Mouse (Mus musculus): Measurements from ENCODE around the gene Ccr6. TPM values are rescaled to one million over a fixed set of nuclear protein-coding genes. Genes with fewer than 3 reads are reported as not detected.

Ccr6 gene
- total RNA-seq, 2 experiments from 2014 or later = not detected

DNA sequence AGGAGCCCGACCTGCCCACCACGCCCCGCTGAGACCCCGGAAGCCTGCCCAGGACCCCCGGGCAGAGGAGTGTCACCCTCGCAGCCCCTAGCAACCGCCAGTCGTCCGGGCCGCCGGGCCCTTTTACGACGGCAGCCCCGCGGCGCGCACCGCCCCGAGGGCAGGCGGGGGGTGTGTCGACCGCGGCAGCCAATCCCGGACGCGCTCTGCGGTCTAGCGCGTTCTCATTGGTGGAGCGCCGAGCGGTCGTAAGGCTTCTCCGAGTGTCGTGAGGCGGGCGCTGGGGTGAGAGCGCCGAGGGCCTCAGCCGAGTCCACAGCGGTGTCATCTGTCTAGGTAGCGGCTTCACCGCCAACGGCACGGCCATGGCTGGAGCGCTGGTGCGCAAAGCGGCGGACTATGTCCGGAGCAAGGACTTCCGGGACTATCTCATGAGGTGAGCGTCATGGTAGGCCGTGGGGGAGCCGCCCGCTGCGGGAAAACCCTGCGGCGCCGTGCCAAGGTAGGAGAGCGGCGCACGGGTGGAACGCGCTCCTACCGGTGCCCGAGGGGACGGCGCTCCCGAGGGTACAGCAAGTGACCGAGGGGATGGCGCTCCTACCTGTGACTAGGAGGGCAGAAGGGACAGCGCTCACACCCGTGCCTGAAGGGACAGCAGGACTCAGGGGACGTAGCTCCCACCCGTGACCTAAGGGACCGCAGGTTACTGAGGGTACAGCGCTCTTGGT is 47.8 kb downstream of the Ccr6 start:
- peak; percentile 95 to 97 for DNase-seq (ENCODE audit: low spot score in 2 of 2)

DNA sequence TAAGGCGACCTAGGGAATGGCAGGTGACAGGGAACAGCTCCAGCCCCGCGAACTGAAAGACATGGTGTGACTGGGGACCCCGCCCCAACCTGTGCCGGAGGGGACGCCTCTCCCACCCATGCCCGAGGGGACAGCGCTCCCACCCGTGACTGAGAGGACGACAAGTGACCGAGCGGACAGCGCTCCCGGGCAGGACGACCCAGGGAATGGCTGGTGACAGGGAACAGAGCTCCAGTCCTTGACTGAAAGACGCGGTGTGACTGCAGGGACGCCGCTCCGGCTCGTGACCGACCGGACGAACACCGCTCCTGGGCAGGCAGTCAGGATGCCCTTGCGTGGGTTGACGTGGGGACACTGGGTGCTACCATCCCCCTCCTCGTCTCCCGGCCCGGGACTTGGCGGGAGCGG is 48.4 kb downstream of the Ccr6 start:
- peak; percentile 34 to 38 for DNase-seq (ENCODE audit: low spot score in 2 of 2)

DNA sequence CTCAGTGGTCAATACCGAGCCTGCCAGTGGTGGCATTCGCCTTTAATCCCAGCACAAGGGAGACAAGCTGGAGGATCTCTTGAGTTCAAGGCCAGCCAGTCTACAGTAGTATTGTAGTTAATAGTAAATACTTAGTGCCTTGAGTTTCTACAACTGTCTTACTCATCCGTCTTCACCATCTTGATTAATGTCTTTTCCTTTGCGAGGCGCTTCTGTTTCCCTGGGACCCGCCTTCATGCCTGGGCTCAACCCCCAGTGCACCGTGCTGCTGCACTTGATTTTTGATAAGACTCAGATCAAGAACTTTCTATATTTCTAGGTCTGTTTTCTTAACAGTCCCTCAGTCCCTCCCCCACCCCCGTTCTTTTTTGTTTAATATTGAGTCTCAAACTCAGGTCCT is 49.2 kb downstream of the Ccr6 start:
- DNase-seq (ENCODE audit: low spot score in 2 of 2) = no peak

- no peak for DNase-seq (ENCODE audit: low spot score in 2 of 2)
Observed at GRCm38 (mm10) chr17:8286987-8287386, 51.1 kb downstream of the Ccr6 start.

DNA sequence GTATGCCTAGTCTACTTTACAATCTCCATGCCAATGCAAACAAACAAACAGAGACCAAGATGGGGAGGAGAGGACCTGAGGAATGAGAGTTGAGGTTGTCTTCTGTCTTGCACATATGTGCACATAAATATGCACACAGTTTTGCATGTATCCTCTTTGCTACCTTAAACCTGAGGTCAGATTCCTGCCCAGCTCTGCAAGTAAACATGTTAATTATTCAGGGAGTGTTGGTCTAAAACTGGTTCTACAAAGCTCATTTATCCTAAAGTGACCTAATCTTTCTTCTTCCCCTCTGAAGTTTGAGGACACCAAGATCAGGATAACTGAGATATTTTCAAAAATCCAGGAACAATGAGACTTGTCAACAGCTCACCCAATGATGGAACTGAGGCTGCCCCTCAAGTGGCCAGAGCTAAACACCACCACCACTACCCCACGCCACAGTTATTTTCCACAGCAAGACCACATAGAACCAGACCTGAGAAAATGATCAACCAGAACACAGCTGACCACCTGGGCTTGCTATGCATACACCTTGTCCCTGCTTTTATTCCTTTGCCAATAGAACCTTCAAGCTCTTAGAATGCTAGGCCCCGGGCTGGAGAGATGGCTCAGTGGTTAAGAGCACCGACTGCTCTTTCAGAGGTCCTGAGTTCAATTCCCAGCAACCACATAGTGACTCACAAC is 54.3 kb downstream of the Ccr6 start:
- no peak for DNase-seq (ENCODE audit: low spot score in 2 of 2)

- no peak for DNase-seq (ENCODE audit: low spot score in 2 of 2)
Observed at GRCm38 (mm10) chr17:8290736-8291135, 54.9 kb downstream of the Ccr6 start.

GRCm38 (mm10) chr17:8295825-8296224 is 60.0 kb downstream of the Ccr6 start:
- DNase-seq (ENCODE audit: low spot score in 2 of 2) = no peak

GRCm38 (mm10) chr17:8296313-8296844 is 60.5 kb downstream of the Ccr6 start:
- no peak for DNase-seq (ENCODE audit: low spot score in 2 of 2)

GRCm38 (mm10) chr17:8297746-8298145 is 61.9 kb downstream of the Ccr6 start:
- no peak for DNase-seq (ENCODE audit: low spot score in 2 of 2)

GRCm38 (mm10) chr17:8298281-8298680 is 62.4 kb downstream of the Ccr6 start:
- no peak for DNase-seq (ENCODE audit: low spot score in 2 of 2)

DNA sequence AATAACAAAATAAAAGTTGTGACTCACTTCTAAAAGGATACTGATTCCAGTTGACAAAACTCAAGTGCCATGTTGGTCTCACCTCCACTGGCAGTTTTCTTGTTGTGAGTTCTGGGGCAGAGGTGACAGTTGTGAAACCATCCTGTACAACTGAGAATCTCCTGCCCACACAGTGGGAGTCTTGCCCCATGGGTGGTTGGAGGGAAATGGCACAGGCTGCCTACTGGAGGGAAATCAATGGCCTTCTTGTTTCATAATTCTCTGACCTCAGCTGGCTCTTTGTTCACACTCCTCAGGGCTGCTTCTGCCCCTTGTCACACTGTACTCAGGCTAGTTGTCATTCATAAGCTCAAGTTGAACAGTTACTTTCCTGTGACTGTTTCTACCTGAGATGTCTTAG is 63.7 kb downstream of the Ccr6 start:
- no peak for DNase-seq (ENCODE audit: low spot score in 2 of 2)

DNA sequence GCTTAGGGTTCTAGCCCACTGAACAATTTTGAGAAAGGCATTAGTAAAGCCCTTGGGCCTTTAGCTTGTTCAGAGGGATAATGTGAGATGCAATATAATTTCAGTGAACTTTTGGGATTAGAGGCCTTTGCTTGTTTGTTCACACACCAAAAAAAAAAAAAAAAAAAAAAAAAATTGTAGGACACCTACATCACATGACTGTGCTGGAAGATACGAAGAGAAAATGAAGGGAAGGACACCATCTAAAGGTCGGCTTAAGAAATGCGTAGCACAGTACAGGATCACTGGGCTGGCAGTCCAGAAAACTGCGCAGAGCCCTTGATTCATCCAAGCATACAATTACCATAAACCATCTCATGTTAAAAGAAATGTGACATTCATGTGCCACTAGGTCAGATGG is 65.7 kb downstream of the Ccr6 start:
- DNase-seq (ENCODE audit: low spot score in 2 of 2) = no peak

DNA sequence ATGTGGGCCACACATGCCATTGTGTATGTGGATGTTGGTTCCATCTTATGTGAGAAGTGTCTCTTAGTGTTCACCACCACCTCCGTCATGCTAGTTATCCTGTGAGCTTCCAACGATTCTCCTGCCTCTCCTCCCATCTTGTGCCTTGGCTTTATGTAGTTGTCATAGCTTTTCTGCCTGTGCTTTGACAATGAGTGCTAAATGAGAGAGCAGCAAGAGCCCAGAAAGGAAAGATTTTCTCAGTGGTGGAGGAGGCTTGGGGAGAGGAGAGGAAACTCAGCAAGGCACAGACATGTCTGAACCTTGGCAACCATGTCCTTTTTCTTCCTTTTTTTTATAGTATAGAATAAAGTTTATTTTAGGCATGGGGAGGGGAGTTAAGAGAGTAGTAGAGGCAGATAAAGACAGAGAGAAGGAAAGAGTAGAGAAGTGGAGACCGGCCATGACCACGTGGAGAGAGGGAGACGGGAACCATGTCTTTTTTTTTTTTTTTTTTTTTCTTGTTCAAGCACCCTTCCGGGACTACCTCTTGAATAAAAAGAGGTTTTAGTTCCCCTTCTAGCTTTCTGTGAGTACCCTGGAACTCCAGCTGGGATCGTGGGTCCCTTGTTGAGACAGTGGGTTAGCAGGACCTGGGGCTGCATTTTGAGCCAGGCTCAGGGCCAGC is 67.1 kb downstream of the Ccr6 start:
- DNase-seq (ENCODE audit: low spot score in 2 of 2) = no peak

GRCm38 (mm10) chr17:8303671-8304070 is 67.8 kb downstream of the Ccr6 start:
- no peak for DNase-seq (ENCODE audit: low spot score in 2 of 2)

DNA sequence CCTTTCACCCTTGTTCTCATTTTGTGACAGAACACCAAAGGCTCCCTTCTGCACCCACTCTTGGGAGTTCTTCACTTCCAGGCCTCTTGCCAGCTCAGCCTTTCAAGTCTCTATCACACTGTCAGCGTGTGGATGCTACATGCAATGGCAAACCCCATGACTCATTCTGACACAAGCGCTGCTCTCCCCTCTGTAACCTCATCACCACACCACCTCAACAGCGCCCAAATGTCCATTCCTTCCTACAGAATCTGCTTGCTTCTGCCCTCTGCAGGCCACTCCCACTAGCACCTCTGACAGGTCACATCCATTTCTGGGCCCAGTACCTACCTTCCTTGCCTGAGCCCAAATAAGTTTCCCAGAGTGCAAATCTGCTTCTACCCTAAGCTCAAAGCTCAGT is 70.0 kb downstream of the Ccr6 start:
- DNase-seq (ENCODE audit: low spot score in 2 of 2) = no peak

Other genes starting within 250 kb of the Ccr6 start
- under 1 TPM in 1 of 2 experiments, not detected in 1; 0.24 TPM for gene Gm49673, start 88.3 kb upstream of the Ccr6 start, total RNA-seq (2021)
- 1 to 10 TPM; 5.8 to 8.3 TPM for gene Rnaset2a, start 87.9 kb upstream of the Ccr6 start, total RNA-seq (2021)
- gene Fgfr1op, start 70.5 kb upstream of the Ccr6 start, total RNA-seq (2021) = 10 to 100 TPM; 16.0 to 16.3 TPM
- 100 to 1,000 TPM; 165 to 175 TPM for gene Mpc1, start 46.9 kb downstream of the Ccr6 start, total RNA-seq (2021)
- 10 to 100 TPM; 55.7 to 58.9 TPM for gene Sft2d1, start 75.1 kb downstream of the Ccr6 start, total RNA-seq (2021)
- 10 to 100 TPM; 12.2 to 13.6 TPM for gene Prr18, start 101.4 kb downstream of the Ccr6 start, total RNA-seq (2021)
- under 1 TPM; 0.64 to 0.88 TPM for gene T2, start 119.9 kb downstream of the Ccr6 start, total RNA-seq (2021)
- gene T, start 198.4 kb downstream of the Ccr6 start, total RNA-seq (2021) = not detected

Measured in layer of hippocampus, postnatal 14 days (tissue).